Comparison of ENCODE assay signal across 14 mouse cellular contexts in genomic region chr4:65888332-65888993, GRCm38 (mm10).
DNase-seq lines count a peak whose midpoint lies in the region; ATAC-seq and TF ChIP-seq lines count a peak whose summit lies in the region.
"Had no signal": no experiment of that assay in that cellular context is flagged by ENCODE, and none has a peak within 500 bp of the region (broad histone marks: within the 10 kb centered on the region; RNA-seq: fewer than 3 reads in every experiment).

No protein-coding gene starts in this region.

- peak; percentile 16 to 34 for DNase-seq in layer of hippocampus, postnatal 10 days (ENCODE audit: low spot score in 2 of 2)
- DNase-seq in layer of hippocampus, adult 8-10 months (ENCODE audit: low spot score in 2 of 2), result no peak
- DNase-seq in cerebellum, adult 9-10 months, result peak; percentile 31
- peak; percentile 45 for DNase-seq in forebrain, postnatal 0 days
- DNase-seq in midbrain, embryonic 14.5 days, result peak; percentile 68
- DNase-seq: adrenal gland, postnatal 14 days; B cell, adult 2 months; thymus, postnatal 4 days had no signal

- no peak overlapping the region for H3K4me2 ChIP-seq in forebrain, postnatal 0 days (ENCODE audit: low read depth)
- no peak overlapping the region for H3K4me2 ChIP-seq in midbrain, embryonic 14.5 days (ENCODE audit: low read length)
- H3K4me2 ChIP-seq in intestine, embryonic 16.5 days (ENCODE audit: low read depth, low read length), result no peak overlapping the region
- H3K4me2 ChIP-seq: heart, embryonic 11.5 days; liver, embryonic 12.5 days had no signal

- no peaks in the 10 kb centered on the region for H3K36me3 ChIP-seq in forebrain, postnatal 0 days (ENCODE audit: insufficient read depth)
- no peaks in the 10 kb centered on the region for H3K36me3 ChIP-seq in midbrain, embryonic 14.5 days (ENCODE audit: control insufficient read depth, insufficient read depth, low read length)
- H3K36me3 ChIP-seq in intestine, embryonic 16.5 days (ENCODE audit: control insufficient read depth, insufficient read depth, low read length), result no peaks in the 10 kb centered on the region
- H3K36me3 ChIP-seq: liver, embryonic 12.5 days had no signal

- no peak overlapping the region for H3K4me3 ChIP-seq in forebrain, postnatal 0 days (ENCODE audit: low read depth, low read length)
- no peak overlapping the region for H3K4me3 ChIP-seq in midbrain, embryonic 14.5 days (replicated peaks; ENCODE audit: low read depth, low read length)
- no peak overlapping the region for H3K4me3 ChIP-seq in intestine, embryonic 16.5 days (ENCODE audit: low read length)
- H3K4me3 ChIP-seq: liver, embryonic 12.5 days had no signal

- no peak for TF ChIP-seq CTCF in forebrain, postnatal 0 days (IDR thresholded peaks at IDR 0.05; ENCODE audit: low read depth)

- H3K27me3 ChIP-seq in forebrain, postnatal 0 days (ENCODE audit: insufficient read depth, low read length), result no peaks in the 10 kb centered on the region
- no peaks in the 10 kb centered on the region for H3K27me3 ChIP-seq in midbrain, embryonic 14.5 days (ENCODE audit: control insufficient read depth, insufficient read depth, low read length)
- H3K27me3 ChIP-seq in intestine, embryonic 16.5 days (replicated peaks; ENCODE audit: control insufficient read depth, insufficient read depth, low read length), result no peaks in the 10 kb centered on the region
- H3K27me3 ChIP-seq: liver, embryonic 12.5 days had no signal

- no peaks in the 10 kb centered on the region for H3K9me3 ChIP-seq in forebrain, postnatal 0 days (ENCODE audit: low read length)
- no peaks in the 10 kb centered on the region for H3K9me3 ChIP-seq in midbrain, embryonic 14.5 days (ENCODE audit: control insufficient read depth, low read length)
- H3K9me3 ChIP-seq in intestine, embryonic 16.5 days (ENCODE audit: control insufficient read depth, low read length), result no peaks in the 10 kb centered on the region
- H3K9me3 ChIP-seq: liver, embryonic 12.5 days had no signal

- H3K4me1 ChIP-seq in forebrain, postnatal 0 days (ENCODE audit: insufficient read depth), result no peaks in the 10 kb centered on the region
- peaks cover 4% of the 10 kb centered on the region; the same call in 1 of the 2 replicates for H3K4me1 ChIP-seq in midbrain, embryonic 14.5 days (ENCODE audit: control insufficient read depth, insufficient read depth, low read length)
- H3K4me1 ChIP-seq in intestine, embryonic 16.5 days (ENCODE audit: control insufficient read depth, insufficient read depth, low read length), result no peaks in the 10 kb centered on the region
- H3K4me1 ChIP-seq: liver, embryonic 12.5 days had no signal

- H3K27ac ChIP-seq in forebrain, postnatal 0 days (ENCODE audit: low read depth, low read length), result no peak overlapping the region
- peak overlapping the region; percentile 52 for H3K27ac ChIP-seq in midbrain, embryonic 14.5 days (replicated peaks; ENCODE audit: low read depth, low read length)
- H3K27ac ChIP-seq in intestine, embryonic 16.5 days (ENCODE audit: low read length), result no peak overlapping the region
- H3K27ac ChIP-seq: liver, embryonic 12.5 days; macrophage had no signal

- WGBS in forebrain, postnatal 0 days, result 21% methylated on average over 5 of the region's 5 CpGs
- 28% methylated on average over 5 of the region's 5 CpGs for WGBS in midbrain, embryonic 14.5 days
- 48% methylated on average over 5 of the region's 5 CpGs for WGBS in intestine, embryonic 16.5 days

- H3K9ac ChIP-seq in forebrain, postnatal 0 days, result no peak overlapping the region
- no peak overlapping the region for H3K9ac ChIP-seq in midbrain, embryonic 14.5 days (replicated peaks; ENCODE audit: low read length)
- no peak overlapping the region for H3K9ac ChIP-seq in intestine, embryonic 16.5 days (ENCODE audit: low read depth, low read length)
- H3K9ac ChIP-seq: liver, embryonic 12.5 days had no signal

- peak; percentile 84 for ATAC-seq in forebrain, postnatal 0 days
- ATAC-seq in midbrain, embryonic 14.5 days (ENCODE audit: low FRiP score, low TSS enrichment), result peak; percentile 77
- no peak for ATAC-seq in granulocyte monocyte progenitor cell, adult 5-6 weeks (replicated peaks; ENCODE audit: poor library complexity, severe bottlenecking)
- ATAC-seq in erythroblast, adult 5-6 weeks (replicated peaks; ENCODE audit: low FRiP score, poor library complexity, severe bottlenecking), result no peak
- ATAC-seq in intestine, embryonic 16.5 days, result no peak
- ATAC-seq: liver, embryonic 12.5 days had no signal

Comparison
In these comparisons a context has a peak if more than half of its experiments do, and no peak if none do; other contexts are left out.
1. DNase-seq: peak in layer of hippocampus, postnatal 10 days (2 of 2), cerebellum, adult 9-10 months (single experiment), forebrain, postnatal 0 days (single experiment) and midbrain, embryonic 14.5 days (single experiment); none in layer of hippocampus, adult 8-10 months (0 of 2).
2. ATAC-seq: peak in forebrain, postnatal 0 days (single experiment) and midbrain, embryonic 14.5 days (single experiment); none in granulocyte monocyte progenitor cell, adult 5-6 weeks (single experiment), erythroblast, adult 5-6 weeks (single experiment) and intestine, embryonic 16.5 days (single experiment).